Mouse (Mus musculus): Measurements from ENCODE around the gene Tmcc1.
"Not testable (repeated sequence)": the region's sequence is repeated elsewhere in the genome, so short reads cannot be mapped to it uniquely, and the experiment has no call there.

Gene Tmcc1

DNA sequence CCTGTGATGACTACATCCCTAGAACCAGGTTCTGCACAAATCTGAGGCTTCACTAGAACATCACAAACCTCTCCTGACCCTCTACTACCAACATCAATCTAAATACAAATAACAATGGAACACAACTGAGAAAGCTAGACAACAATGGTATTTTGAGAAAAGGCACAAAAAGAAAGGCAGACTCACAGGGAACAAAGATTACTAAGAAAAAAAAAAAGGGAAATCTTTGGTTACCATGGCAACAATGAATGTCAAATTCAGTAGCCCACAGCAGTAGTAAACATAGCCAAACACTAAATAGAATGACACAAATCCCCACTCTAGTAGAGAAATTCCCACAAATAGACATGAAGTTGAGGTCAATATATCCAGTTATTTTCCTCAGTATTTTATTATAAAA lies 52.5 kb downstream of the Tmcc1 start:
- DNase-seq = no peak

DNA sequence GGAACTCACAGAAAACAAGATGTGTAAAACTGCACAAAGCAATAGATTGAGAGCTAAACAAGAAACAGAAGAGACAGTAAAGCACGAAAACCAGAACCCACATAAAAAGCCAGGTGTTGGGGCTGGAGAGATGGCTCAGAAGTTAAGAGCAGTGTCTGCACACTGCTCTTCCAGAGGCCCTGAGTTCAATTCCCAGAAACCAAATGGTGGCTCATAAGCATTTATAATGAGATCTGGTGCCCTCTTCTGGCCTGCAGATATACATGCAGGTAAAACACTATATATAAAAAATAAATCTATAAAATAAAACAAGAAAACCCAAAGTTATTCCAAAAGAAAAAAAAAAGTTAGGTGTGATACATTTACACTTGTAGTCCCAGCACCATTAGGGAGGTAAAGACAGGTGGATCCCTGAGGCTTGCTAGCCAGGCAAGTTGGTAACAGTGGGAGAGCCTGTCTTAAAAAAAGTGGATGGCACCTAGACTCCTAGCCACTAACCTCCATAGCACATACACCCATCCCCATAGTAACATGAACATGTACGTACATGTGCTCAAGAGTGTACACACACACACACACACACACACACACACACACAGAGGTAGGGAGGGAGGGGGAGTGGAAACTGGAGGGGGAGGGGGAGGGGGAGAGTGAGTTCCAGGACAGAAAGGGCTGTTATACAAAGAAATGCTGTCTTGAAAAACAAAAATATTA lies 54.0 kb downstream of the Tmcc1 start:
- DNase-seq = no peak

- DNase-seq = peak; percentile 44
These were observed 57.2 kb downstream of the Tmcc1 start for GRCm38 (mm10) chr6:116135971-116136632.

GRCm38 (mm10) chr6:116133756-116134155 lies 59.5 kb downstream of the Tmcc1 start:
- DNase-seq = no peak

DNA sequence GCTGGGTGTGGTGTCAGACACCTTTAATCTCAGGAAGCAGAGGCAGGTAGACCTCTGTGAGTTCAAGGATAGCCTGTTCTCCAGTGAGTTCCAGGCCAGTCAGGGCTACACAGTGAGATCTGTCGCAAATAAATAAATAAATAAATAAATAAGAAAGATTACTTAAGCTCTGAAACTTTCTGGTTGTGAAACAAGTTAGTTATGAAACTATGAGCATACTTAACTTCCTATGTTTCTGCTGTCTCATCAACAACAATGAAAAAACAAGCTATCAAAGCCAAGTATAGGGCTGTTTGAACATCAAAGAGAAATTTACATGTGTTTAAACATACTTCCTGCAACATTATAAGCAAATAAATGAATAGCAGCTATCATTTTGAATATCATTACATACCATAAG lies 61.5 kb downstream of the Tmcc1 start:
- DNase-seq = no peak

- peak; percentile 47 for DNase-seq
These were observed 64.6 kb downstream of the Tmcc1 start for GRCm38 (mm10) chr6:116128710-116129109.

DNA sequence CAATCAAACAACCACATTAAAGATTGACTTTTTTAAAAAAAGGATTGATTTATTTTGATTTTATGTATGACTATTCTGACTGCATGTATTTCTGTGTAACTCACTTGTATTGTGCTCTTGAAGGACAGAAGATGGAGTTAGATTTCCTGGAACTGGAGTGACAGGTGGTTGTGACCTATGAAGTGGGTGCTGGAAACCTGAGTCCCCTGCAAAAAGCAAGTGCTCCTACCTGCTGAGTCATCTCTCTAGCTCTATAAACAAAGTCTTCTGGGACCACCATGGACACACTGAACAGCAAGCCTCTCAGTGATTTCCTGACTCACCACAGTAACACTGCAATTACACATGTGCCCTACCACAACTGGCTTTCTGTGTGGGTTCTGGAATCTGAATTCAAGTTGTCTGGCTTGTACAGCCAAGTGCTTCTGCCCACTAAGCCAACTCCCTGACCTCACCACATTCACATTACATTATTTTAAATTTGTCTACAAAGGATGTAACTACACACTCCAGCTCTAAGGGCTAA lies 65.3 kb downstream of the Tmcc1 start:
- DNase-seq = no peak

DNA sequence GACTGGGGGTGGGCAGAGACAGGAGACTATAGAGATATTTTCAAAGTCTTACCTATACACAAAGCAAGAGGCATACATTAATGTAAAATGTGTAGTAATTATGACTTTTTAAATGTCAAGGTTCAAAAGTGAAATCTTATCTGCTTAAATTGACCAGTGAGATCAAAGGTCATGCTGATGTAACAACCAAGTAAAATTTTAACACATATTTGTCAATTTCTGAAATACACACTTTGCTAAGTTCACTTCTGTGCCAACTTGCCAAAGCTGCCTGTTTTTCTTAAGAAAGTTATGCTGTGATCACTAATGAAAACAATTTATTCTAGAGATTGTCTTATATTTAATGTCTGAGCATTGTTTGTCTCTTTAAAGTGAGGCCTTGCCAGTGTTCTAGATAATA lies 66.7 kb downstream of the Tmcc1 start:
- no peak for DNase-seq

DNA sequence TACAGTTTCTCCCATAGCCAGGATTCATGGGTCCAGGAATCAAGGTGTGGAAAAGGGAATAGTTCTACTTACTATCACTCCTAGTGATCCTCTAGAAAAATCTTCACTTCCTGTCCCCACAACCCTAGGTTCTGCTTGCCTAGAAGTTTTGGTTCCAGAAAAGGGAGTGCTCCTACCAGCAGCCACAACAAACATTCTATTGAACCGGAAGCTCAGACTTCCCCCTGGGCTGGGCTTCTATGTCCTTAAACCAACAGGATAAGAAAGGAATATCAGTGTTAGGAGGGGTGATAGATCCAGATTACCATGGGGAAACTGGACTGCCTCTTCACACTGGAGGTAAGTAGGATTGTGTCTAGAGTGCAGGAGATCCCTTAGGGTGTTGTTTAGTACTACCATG lies 70.4 kb downstream of the Tmcc1 start:
- DNase-seq = no peak

DNA sequence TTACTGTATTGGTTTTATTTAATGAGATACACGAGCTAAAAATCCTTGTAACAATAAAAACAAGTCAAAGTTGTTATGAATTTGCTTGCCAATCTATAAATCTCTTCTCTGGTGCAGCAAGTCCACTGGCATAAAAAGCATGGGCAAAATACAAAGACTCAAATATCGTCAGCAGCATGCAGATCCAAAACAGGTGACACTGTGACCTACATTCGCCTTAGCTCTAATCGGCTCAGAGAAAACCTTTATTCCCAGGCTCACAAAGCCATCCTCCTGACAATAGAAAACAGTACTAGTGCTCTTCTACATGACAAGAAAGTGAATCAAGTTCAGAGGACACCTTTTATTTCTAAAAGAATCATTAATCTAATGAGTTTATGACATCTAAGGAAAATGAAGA lies 73.6 kb downstream of the Tmcc1 start:
- DNase-seq = no peak

DNA sequence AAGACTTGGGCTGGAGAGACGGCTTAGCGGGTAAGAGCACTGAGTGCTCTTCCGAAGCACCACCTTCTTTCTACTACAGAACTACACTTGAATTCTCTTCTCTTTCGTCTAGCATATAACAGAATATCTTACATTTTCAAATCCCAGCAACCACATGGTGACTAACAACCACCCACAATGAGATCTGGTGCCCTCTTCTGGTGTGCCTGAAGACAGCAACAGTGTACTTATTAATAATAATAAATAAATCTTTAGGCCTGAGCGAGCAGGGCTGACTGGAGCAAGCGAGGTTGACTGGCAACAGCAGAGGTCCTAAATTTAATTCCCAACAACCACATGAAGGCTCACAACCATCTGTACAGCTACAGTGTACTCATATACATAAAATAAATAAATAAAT lies 76.7 kb downstream of the Tmcc1 start:
- not testable (repeated sequence) for DNase-seq

- DNase-seq = no peak
These were observed 82.7 kb downstream of the Tmcc1 start for GRCm38 (mm10) chr6:116110588-116110987.

GRCm38 (mm10) chr6:116107471-116108358 lies 85.6 kb downstream of the Tmcc1 start:
- DNase-seq = peak; percentile 71

- no peak for DNase-seq
These were observed 86.3 kb downstream of the Tmcc1 start for GRCm38 (mm10) chr6:116106967-116107470.

DNA sequence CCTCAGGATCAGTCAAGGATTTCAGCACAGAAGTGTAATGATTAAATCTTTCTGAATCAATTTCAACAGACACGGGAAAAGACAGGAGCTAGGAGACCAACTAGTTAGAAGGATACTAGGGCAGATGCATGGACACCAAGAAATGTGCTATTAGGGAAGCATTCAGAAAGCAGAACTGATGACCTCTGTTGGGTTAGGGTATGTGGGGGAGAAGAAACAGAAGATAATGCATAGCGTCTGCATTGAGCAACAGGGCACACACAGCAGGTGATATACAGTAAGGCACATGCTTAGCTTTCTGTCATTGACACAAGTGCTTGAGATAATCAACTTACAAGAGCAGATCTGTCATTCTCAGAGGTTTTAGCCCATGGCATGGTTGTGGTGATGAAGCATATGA lies 95.7 kb downstream of the Tmcc1 start:
- no peak for DNase-seq

DNA sequence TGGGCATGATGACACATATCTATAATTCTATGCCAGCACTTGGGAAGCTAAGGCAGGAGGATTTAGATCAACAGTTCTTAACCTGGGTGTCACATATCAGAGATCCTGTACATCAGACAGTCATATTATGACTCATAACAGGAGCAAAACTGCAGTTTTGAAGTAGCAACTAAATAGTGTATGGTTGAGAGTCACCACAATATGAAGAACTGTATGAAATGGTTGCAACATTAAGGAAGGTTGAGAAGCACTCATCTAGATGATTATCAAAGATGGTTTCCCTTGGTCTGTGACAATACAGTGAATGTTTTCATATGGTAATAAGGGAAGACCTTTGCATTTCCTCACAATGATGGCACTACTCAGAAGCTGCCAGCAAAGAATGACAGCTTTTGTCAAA lies 103.9 kb downstream of the Tmcc1 start:
- no peak for DNase-seq

- no peak for DNase-seq
These were observed 107.2 kb downstream of the Tmcc1 start for GRCm38 (mm10) chr6:116086036-116086435.

- DNase-seq = no peak
These were observed 111.0 kb downstream of the Tmcc1 start for GRCm38 (mm10) chr6:116082239-116082638.

- DNase-seq = no peak
These were observed 111.9 kb downstream of the Tmcc1 start for GRCm38 (mm10) chr6:116081375-116081774.

GRCm38 (mm10) chr6:116080756-116081155 lies 112.5 kb downstream of the Tmcc1 start:
- DNase-seq = no peak

DNA sequence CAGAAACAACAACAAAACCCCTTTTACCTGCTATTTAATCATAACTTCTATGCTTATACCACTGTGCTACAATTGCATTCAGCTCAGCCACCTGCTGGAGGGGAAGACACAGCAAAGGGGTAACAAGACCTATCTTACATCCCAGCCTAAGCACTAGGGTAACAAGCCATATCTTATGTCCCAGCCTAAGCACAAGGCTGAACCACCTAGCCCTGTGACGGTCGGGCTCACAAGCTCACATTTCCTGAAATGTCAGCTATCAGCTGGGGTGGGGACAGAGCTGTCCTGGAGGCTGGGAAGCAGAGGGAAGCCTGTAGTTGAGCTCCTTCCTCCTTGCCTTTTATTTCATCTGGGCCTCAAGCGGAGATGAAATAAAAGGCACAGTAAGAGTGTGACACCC lies 115.7 kb downstream of the Tmcc1 start:
- DNase-seq = peak; percentile 33

DNA sequence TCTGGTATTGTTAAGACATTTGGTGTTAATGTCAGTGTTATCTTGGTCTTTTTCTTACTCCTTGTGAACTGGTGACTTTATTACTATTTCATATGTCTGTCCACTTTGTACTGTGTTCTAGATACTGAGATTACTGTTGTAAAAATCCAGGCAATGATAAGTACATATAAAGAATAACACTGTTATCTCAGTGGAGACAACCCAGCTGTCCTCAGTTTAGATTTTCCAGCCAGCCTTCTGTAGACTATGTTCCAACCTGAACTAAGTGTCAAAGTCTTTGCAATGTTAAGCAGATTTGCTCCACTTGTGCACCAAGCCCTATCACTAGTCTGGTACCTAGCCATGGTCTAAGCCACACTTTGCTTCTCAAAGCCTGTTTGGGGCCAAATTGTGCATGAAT lies 118.4 kb downstream of the Tmcc1 start:
- peak; percentile 21 for DNase-seq

GRCm38 (mm10) chr6:116073610-116074009 lies 119.7 kb downstream of the Tmcc1 start:
- DNase-seq = no peak
